Mouse (Mus musculus): ENCODE data around the gene Lamb3. TPM values are rescaled to one million over a fixed set of nuclear protein-coding genes. Genes with fewer than 3 reads are reported as not detected.

The Lamb3 gene
- total RNA-seq, 2 experiments from 2014 or later: 13.7 to 14.9 TPM

GRCm38 (mm10) chr1:193362078-193362477, 154.6 kb downstream of the Lamb3 start:
- intact Hi-C loops (cut with DNase I): no loop called here
- DNase-seq (ENCODE audit: low spot score): no peak

- DNase-seq (ENCODE audit: low spot score): no peak
- intact Hi-C loops (cut with DNase I): loop anchor here (2.0 kb wide), 1 partner anchor 109 kb away; no protein-coding TSS in a partner anchor
Observed at GRCm38 (mm10) chr1:193363801-193364231, 156.3 kb downstream of the Lamb3 start.

DNA sequence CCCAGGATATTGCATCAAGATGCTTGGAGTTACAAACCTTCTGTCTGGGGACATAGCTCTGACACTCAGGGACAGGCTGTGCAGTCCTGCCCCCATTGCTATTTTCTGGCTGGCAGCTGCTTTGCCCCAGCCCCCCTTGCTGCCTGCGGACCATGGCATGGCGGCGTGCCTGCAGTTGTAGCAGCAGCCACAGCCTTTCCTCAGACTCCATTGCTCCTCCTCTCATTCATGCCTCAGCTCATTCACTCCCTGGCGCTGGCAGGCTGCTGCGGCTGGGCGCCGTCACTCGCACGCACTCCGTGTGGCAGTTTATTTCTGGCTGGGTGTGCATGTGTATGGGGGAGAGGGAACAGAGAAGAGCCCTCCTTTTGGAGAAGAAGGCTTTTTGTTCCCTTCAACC, 160.6 kb downstream of the Lamb3 start:
- DNase-seq (ENCODE audit: low spot score): no peak
- intact Hi-C loops (cut with DNase I): loop anchor here (5.0 kb wide), 1 partner anchor 41 kb away; no protein-coding TSS in a partner anchor

DNA sequence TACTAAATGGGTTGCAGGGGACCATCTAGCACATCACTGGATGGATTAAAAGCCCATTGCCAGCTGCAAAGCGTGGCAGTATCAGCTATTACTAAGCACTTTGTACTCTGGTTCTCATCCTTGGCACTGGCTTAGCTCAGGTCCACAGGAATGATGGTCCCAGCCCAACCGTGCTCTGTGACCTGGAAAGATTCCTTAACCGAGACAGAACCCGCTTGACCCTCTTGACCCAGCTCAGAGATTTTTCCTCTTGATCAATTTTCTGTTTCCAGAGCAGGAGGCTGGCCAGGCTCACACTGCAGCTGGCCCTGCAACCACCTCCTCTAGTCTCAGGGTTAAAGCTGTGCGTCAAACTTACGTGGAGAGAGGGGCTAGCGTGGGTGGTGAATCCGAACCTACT, 161.6 kb downstream of the Lamb3 start:
- DNase-seq (ENCODE audit: low spot score): no peak
- intact Hi-C loops (cut with DNase I): loop anchor here (5.0 kb wide), 1 partner anchor 42 kb away; no protein-coding TSS in a partner anchor

GRCm38 (mm10) chr1:193370096-193370495, 162.6 kb downstream of the Lamb3 start, which contains the start of gene Camk1g:
Camk1g (minus strand) TSS chr1:193370298.
- intact Hi-C loops (cut with DNase I): no loop called here
- DNase-seq (ENCODE audit: low spot score): no peak

- DNase-seq (ENCODE audit: low spot score): no peak
- intact Hi-C loops (cut with DNase I): no loop called here
Observed at GRCm38 (mm10) chr1:193373906-193374413, 166.5 kb downstream of the Lamb3 start.

DNA sequence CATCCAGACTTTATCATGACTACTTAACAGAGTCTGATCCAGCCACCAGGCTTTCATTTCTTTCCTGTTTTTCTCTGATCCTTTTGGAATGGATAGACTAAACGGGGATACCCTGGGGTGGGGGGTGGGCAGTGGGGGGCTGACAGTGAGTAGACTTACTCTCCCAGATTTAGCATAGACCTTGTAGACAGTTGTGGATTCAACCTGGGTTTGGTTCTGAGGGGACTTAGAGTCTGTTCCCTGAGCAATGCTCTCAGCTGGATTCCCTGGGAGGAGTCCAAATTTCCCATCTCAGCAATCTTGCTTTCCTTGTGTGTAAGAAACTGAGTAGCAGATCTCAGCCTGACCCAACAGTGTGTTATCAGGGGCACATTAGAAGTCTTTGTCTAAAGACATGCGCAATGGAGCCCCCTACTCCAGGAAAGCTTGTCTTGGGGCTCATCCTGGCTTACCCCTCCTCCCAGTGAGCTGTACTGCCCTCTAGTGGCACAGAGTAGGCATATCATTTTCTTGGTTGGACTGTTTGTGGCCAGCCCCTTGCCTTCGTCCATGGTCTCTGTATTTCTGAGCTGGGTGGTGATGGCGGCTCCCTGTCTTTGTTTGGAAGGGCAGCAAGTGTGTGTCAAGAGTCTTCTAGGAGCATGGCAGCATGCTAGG, 169.1 kb downstream of the Lamb3 start:
- DNase-seq (ENCODE audit: low spot score): no peak
- intact Hi-C loops (cut with DNase I): loop anchor here (2.0 to 5.0 kb wide), 2 partner anchors 46 to 119 kb away; no protein-coding TSS in a partner anchor

GRCm38 (mm10) chr1:193379634-193380033, 172.1 kb downstream of the Lamb3 start:
- DNase-seq (ENCODE audit: low spot score): no peak
- intact Hi-C loops (cut with DNase I): loop anchor here (5.0 kb wide), 2 partner anchors 122 to 172 kb away; partner anchors contain the start of gene Lamb3

DNA sequence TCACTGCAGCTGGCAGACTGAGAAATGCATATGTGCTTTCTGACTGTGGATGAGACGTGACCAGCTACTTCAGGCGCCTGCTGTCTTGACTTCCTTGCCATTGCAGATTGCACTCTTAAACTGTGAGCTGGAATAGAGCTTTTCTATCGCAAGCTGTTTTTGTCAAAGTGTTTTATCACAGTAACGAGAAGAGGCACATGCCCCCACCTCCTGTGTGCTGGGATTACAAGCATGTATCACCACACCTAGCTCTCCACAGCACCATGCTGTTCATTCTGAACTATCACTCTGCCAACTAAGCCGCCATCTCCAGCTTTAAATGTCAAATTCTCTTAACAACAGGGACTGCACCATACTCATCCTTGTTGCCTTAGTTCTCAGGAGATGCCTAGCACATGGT, 173.4 kb downstream of the Lamb3 start:
- no peak for DNase-seq (ENCODE audit: low spot score)
- intact Hi-C loops (cut with DNase I): loop anchor here (5.0 kb wide), 1 partner anchor 174 kb away; the partner anchor contains the start of gene Lamb3

DNA sequence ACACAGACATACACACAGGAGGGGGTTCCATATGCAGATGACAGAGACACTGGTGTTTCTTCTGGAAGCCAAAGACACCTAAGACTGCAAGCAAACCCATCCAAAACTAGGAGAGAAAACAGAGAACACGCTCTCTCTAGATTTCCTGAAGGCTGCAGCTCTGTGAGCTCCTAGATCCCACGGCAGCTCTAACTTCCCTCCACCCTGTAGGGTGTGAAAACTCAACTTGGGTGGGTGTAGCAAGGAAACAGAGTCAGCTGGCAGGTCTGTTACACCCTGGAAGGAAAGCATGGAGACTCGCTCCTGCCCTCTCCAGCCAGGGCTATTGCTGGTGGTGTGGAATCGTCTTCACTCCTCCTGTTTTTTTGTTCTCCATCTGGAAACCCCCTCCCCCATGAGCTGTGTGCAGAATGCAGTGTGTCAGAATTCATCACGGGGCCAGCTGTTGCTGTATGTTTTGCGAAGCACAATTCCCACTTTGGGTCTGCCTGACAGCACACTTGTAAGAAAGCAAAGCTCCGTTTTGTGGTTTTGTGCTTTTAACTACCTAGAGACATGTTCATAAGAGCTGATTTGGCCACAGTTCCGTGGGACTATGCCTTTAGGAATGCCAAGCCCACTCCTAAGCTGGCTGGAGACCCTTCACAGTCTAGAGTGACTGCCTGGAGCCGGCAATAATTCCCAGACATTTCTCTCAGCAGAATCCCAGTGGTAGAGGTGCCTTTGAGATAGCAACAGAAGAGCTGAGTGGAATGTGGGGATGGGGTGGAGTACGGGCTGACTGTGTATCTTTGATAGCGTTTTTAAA, 174.3 kb downstream of the Lamb3 start:
- DNase-seq (ENCODE audit: low spot score): no peak
- intact Hi-C loops (cut with DNase I): loop anchor here (5.0 kb wide), 1 partner anchor 174 kb away; the partner anchor contains the start of gene Lamb3

- DNase-seq (ENCODE audit: low spot score): no peak
- intact Hi-C loops (cut with DNase I): loop anchor here (5.0 kb wide), 1 partner anchor 175 kb away; the partner anchor contains the start of gene Lamb3
Observed at GRCm38 (mm10) chr1:193382435-193382834, 174.9 kb downstream of the Lamb3 start.

- intact Hi-C loops (cut with DNase I): loop anchor here (5.0 kb wide), 1 partner anchor 176 kb away; the partner anchor contains the start of gene Lamb3
- no peak for DNase-seq (ENCODE audit: low spot score)
Observed at GRCm38 (mm10) chr1:193382841-193383462, 175.5 kb downstream of the Lamb3 start.

DNA sequence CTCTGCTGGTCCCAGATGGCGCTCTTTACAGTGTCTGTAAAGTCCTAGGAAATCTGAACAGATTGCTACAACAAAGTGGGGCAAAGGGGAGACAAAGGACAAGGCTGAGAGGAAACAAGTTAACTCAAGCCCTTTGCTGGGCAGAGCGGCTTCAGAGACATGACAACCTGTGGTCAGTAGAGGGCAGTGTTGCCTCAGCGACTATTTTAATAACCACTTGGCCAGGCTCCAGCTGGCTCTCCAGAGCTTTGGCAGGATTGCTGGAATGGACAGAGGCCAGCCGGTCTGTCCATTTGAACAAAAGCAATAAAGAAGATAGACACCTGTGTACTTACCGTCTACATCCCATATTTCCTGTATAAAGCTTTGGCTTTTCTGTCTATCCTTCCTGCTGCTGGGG, 178.6 kb downstream of the Lamb3 start:
- peak; percentile 67 for DNase-seq (ENCODE audit: low spot score)
- intact Hi-C loops (cut with DNase I): loop anchor here (2.0 kb wide), 4 partner anchors 65 to 837 kb away; no protein-coding TSS in a partner anchor

DNA sequence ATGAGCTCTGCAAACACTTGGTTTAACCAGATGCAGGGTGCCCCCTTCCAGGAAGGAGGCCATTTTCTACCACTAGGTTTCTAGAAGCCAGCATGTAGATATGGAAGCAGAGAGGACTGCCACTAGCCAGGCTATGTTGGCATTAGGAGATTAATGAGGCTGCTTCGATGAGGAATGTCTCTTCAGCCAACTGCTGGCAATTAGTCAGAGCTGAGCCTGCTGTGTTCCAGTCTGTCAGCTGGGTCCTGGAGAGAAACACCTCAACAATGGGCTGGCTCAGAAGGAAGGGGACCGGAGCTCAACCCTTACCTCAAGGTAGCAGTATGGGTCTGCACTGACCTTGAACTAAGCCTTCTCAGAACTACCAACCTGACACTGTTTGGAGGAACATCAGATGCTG, 179.7 kb downstream of the Lamb3 start:
- DNase-seq (ENCODE audit: low spot score): no peak
- intact Hi-C loops (cut with DNase I): loop anchor here (2.0 kb wide), 4 partner anchors 64 to 836 kb away; no protein-coding TSS in a partner anchor

DNA sequence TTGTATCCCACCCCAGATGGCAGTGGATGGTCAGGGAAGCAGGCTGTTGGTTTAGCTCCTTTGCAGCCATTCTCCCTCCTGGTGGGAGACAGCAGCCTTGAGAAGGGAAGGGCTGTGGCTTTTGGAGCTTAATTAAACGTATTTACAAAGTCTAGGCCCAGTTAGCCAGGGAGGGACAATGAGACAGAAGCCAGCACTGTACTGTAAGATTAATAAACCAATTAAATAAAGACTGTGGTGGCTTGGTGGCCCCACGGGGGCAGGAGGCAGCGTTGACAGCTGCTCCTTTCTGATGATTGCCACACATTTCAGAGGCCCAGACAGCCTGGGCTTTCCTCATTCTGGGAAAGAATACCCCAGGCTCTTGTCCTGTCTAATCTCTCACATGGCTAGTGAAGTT, 182.0 kb downstream of the Lamb3 start:
- no peak for DNase-seq (ENCODE audit: low spot score)
- intact Hi-C loops (cut with DNase I): no loop called here

DNA sequence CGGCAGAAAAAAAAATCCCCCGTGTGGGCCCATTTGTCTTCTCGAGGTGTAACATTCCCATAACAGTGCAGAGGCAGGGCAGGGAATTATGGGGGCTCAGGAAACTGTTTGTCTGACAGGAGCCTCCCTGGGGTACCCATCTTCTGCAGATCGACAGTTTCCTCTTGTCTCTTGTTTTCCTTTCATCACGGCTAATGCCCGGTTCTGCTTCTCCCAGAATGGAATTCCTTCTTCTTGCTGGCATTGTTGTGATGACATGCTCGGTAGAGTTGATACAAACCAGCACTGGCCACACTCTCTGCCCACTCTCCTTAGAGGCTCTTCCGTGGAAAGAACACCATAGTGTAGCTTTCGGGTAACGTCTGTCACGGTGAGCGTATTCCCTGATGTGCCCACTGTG, 182.5 kb downstream of the Lamb3 start:
- intact Hi-C loops (cut with DNase I): no loop called here
- no peak for DNase-seq (ENCODE audit: low spot score)

DNA sequence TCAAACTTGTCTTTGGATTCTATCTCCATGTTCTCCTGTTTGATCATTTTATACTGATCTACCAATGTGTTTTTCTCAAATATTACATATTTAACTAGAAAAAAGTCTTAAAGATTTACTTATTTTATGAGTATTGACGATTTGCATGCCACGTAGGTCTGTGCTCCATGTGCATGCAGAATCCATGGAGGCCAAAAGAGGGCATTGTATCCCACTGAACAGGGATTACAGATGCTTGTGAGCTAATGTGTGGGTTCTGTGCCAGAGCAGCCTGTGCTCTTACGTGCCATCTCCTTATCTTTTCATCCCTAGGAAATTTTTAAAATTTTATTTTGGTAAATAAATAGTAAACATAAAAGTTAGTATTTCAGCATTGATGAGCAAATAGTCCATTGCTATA, 184.8 kb downstream of the Lamb3 start:
- intact Hi-C loops (cut with DNase I): no loop called here
- DNase-seq (ENCODE audit: low spot score): no peak

Data from heart, postnatal 25 days (tissue).